Mouse (Mus musculus): ENCODE measurements at regions not wholly inside any gene's neighbourhood (a gene's known extent, or its start where the extent isn't known, plus 50 kb on each side); places are given as distances from the start of the nearest gene placed in this dataset.
A peak's percentile ranks its signal among the peaks of the same experiment; 100 is the strongest.

GRCm38 (mm10) chr7:72362690-72363089 is 56.3 kb upstream of the Mctp2 start:
- peak; percentile 86 for DNase-seq

GRCm38 (mm10) chr7:72391323-72391722 is 84.9 kb upstream of the Mctp2 start:
- DNase-seq: peak in 1 of 2 experiments; percentile 27

GRCm38 (mm10) chr7:72400056-72400455 is 93.6 kb upstream of the Mctp2 start:
- DNase-seq: peak; percentile 66 to 73

- no peak for DNase-seq
Measured at GRCm38 (mm10) chr7:72406131-72406530, 99.7 kb upstream of the Mctp2 start.

- no peak for DNase-seq
Measured at GRCm38 (mm10) chr7:72408409-72408986, 102.1 kb upstream of the Mctp2 start.

GRCm38 (mm10) chr7:72438552-72438951 is 132.1 kb upstream of the Mctp2 start:
- peak; percentile 6 to 8 for DNase-seq

GRCm38 (mm10) chr7:72442001-72442400 is 135.6 kb upstream of the Mctp2 start:
- peak in 1 of 2 experiments; percentile 5 for DNase-seq

- no peak for DNase-seq
Measured at GRCm38 (mm10) chr7:72444016-72444415, 137.6 kb upstream of the Mctp2 start.

GRCm38 (mm10) chr7:72444792-72445191 is 138.4 kb upstream of the Mctp2 start:
- DNase-seq: no peak

- DNase-seq: no peak
Measured at GRCm38 (mm10) chr7:72446911-72447310, 140.5 kb upstream of the Mctp2 start.

GRCm38 (mm10) chr7:72462978-72463377 is 156.6 kb upstream of the Mctp2 start:
- no peak for DNase-seq

- no peak for DNase-seq
Measured at GRCm38 (mm10) chr7:72464658-72465057, 158.2 kb upstream of the Mctp2 start.

GRCm38 (mm10) chr7:72469691-72470090 is 163.3 kb upstream of the Mctp2 start:
- no peak for DNase-seq

GRCm38 (mm10) chr7:72474751-72475150 is 168.3 kb upstream of the Mctp2 start:
- peak; percentile 60 to 68 for DNase-seq

- DNase-seq: no peak
Measured at GRCm38 (mm10) chr7:72478936-72479335, 172.5 kb upstream of the Mctp2 start.

- no peak for DNase-seq
Measured at GRCm38 (mm10) chr7:72481275-72481674, 174.9 kb upstream of the Mctp2 start.

- DNase-seq: no peak
Measured at GRCm38 (mm10) chr7:72490161-72490560, 183.8 kb upstream of the Mctp2 start.

GRCm38 (mm10) chr7:72493292-72493691 is 186.9 kb upstream of the Mctp2 start:
- DNase-seq: no peak

GRCm38 (mm10) chr7:72496933-72497631 is 190.7 kb upstream of the Mctp2 start:
- no peak for DNase-seq

- DNase-seq: peak; percentile 56 to 65
Measured at GRCm38 (mm10) chr7:72498562-72499230, 192.3 kb upstream of the Mctp2 start.

- DNase-seq: no peak
Measured at GRCm38 (mm10) chr7:72499788-72500187, 193.4 kb upstream of the Mctp2 start.

- DNase-seq: no peak
Measured at GRCm38 (mm10) chr7:72500190-72500589, 193.8 kb upstream of the Mctp2 start.

GRCm38 (mm10) chr7:72500996-72501395 is 194.6 kb upstream of the Mctp2 start:
- no peak for DNase-seq

GRCm38 (mm10) chr7:72501431-72501830 is 195.0 kb upstream of the Mctp2 start:
- no peak for DNase-seq
